Mouse (Mus musculus): ENCODE measurements around the gene Smok3c.
"Not testable (repeated sequence)": the region's sequence is repeated elsewhere in the genome, so short reads cannot be mapped to it uniquely, and the experiment has no call there.

Smok3c gene

GRCm38 (mm10) chr5:138104976-138105375 lies 52.0 kb downstream of the Smok3c start:
- no peak for DNase-seq (ENCODE audit: low spot score)

- no peak for DNase-seq (ENCODE audit: low spot score)
Measured at GRCm38 (mm10) chr5:138107130-138107529, 54.1 kb downstream of the Smok3c start.

- not testable (repeated sequence) for DNase-seq (ENCODE audit: low spot score)
Measured at GRCm38 (mm10) chr5:138109847-138110396, 56.9 kb downstream of the Smok3c start.
